Mouse (Mus musculus) heart, embryonic 10.5 days (tissue): ENCODE measurements at regions not wholly inside any gene's neighbourhood (a gene's known extent, or its start where the extent isn't known, plus 50 kb on each side); places are given as distances from the start of the nearest gene placed in this dataset.
"Not testable (repeated sequence)": the region's sequence is repeated elsewhere in the genome, so short reads cannot be mapped to it uniquely, and the experiment has no call there.

ENCODE experiments used
- DNase-seq: peaks from one replicate; pipeline ENCODE4 v3.0.0-alpha.2; 2017; ENCODE audit warnings: low spot score
- H3K27ac ChIP-seq: fragments of 300-500 bp; sonication (generic); 2 replicates; pipeline ENCODE4 v1.5.1; 2016; ENCODE audit warnings: mild to moderate bottlenecking
- H3K27me3 ChIP-seq: fragments of 300-500 bp; sonication (generic); 2 replicates; pipeline ENCODE4 v1.6.1; 2016; ENCODE audit warnings: mild to moderate bottlenecking; ENCODE audit not compliant: poor library complexity, insufficient read depth, severe bottlenecking
- H3K36me3 ChIP-seq: fragments of 300-500 bp; sonication (generic); 2 replicates; pipeline ENCODE4 v1.6.1; 2016; ENCODE audit warnings: mild to moderate bottlenecking, moderate library complexity
- H3K4me1 ChIP-seq: fragments of 300-500 bp; sonication (generic); 2 replicates; pipeline ENCODE4 v1.6.1; 2016; ENCODE audit warnings: mild to moderate bottlenecking
- H3K4me3 ChIP-seq: fragments of 300-500 bp; sonication (generic); 2 replicates; pipeline ENCODE4 v1.5.1; 2016; ENCODE audit warnings: mild to moderate bottlenecking, moderate library complexity
- H3K9me3 ChIP-seq: fragments of 300-500 bp; sonication (generic); 2 replicates; pipeline ENCODE4 v1.6.1; 2016; ENCODE audit warnings: mild to moderate bottlenecking, moderate library complexity
- WGBS: fragments of 180-500 bp; shearing (Covaris S2); methylation state at CpG from one replicate; pipeline ENCODE4 v1.1.7; 2016; 5-methylcytosine and 5-hydroxymethylcytosine counted together

DNA sequence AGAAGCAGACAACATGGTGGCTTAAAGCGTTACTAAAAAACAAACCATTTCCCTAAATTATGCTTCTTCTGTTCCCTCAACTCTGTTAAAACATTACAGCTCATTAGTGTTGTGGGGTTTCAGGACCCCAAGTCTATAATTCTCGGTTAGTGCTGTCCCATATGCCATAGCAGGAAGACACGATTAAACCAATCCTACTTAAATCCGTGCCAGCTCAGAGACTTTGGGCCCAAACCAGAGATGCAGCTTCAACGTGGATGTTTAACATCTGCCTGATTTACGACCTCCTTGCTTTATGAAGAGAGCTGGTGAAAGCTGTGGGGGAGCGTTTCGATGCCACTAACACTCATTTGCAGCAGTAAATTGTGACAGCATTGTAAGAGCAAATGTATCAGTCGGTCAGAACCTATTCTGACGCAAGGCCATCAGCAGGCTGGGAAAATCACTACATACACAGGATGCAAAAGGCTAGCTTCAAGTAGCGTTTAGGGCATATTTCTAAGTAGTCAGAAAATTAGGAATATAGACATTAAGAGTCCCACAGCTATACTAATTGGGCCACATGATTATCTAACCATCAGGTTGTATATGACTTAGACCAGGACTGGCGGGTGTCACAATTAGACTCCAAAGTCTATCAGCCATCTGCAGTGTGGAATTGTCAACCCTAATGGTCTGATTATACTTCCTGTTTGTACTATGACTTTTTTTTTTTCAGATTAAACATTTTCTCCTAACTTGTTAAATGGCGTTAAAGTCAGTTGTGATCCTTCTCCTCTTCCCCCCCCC, 333.1 kb upstream of the Gm6657 start:
- no peaks in the 10 kb centered on the region for H3K36me3 ChIP-seq
- no peak for DNase-seq
- H3K4me3 ChIP-seq: no peak overlapping the region
- H3K27ac ChIP-seq: no peak overlapping the region
- 81% methylated on average over 13 of the region's 13 CpGs for WGBS
- 0 out of 2 replicates have a peak, but pooled peaks cover under 1% of the 10 kb centered on the region for H3K4me1 ChIP-seq
- H3K27me3 ChIP-seq: no peaks in the 10 kb centered on the region
- H3K9me3 ChIP-seq: no peaks in the 10 kb centered on the region

DNA sequence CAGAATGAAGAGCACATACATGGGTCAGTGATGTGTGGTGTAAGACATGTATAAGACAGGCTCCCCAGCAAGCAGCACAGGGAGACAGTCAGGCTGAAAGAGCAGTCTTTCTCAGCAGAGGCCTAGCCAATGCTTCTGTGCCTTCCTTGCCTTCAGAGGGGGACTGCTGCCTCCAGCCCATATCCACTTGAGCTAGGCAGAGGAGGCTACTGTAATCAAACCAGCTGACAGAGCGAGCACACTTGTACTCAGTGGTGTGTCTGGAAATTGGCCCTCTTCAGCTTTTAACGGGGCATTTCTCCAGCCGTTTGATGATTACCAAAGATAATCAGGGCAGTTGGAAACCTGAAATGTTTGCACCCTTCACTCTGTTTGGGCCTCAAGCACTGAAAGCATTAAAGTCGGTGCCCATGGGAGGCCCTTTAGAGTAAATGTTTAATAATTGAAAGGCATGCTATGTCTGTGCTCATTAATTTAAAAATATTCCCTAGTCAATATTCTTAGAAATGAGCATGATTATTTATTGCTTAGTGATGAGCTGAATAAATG, 326.0 kb upstream of the Gm6657 start:
- no peak for DNase-seq
- no peaks in the 10 kb centered on the region for H3K27me3 ChIP-seq
- H3K9me3 ChIP-seq: no peaks in the 10 kb centered on the region
- H3K36me3 ChIP-seq: no peaks in the 10 kb centered on the region
- no peak overlapping the region for H3K4me3 ChIP-seq
- 46% methylated on average over 4 of the region's 4 CpGs for WGBS
- no peaks in the 10 kb centered on the region; the same call in 1 of the 2 replicates for H3K4me1 ChIP-seq
- no peak overlapping the region for H3K27ac ChIP-seq

DNA sequence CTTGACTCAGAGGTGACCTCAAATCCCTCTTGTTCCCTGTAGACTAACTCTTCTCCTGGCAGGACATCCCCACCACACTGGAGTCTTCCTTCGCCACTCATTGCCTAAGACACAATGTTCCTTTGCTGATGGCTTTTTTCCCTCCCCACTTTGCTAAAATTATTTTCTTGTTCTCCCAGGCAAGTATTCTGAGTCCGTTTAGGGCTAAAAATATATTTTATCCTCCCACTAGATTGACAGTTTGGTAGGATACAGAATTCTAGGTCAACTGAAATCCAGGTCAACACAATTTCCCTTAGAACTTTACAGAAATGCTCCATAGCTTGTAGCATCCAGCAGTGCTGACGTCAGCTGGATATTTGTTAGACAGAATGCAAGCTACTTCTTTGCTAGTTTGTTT, 324.7 kb upstream of the Gm6657 start:
- H3K27ac ChIP-seq: no peak overlapping the region
- H3K9me3 ChIP-seq: no peaks in the 10 kb centered on the region
- no peaks in the 10 kb centered on the region for H3K27me3 ChIP-seq
- H3K4me1 ChIP-seq: no peaks in the 10 kb centered on the region; the same call in 1 of the 2 replicates
- 85% methylated on average over 3 of the region's 3 CpGs for WGBS
- no peaks in the 10 kb centered on the region for H3K36me3 ChIP-seq
- no peak for DNase-seq
- H3K4me3 ChIP-seq: no peak overlapping the region

DNA sequence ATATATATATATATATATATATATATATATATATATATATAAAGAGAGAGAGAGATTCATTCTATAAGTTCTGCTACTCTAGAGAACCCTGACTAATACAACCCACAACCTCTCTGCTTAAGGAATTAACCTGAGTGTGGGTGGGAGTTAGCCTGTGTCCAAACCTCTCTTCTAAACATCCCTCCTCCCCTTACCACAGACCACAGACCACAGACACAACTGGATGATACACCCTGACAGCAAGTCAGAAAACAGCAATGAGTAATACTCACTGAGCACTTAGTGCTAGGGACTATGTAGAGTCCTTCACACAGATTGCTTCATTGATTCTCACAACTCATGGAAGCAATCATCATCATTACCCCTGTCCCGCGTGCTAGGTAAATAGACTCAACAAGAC, 306.7 kb upstream of the Gm6657 start:
- H3K4me1 ChIP-seq: no peaks in the 10 kb centered on the region
- no peak overlapping the region for H3K27ac ChIP-seq
- no peak overlapping the region for H3K4me3 ChIP-seq
- no peaks in the 10 kb centered on the region for H3K9me3 ChIP-seq
- WGBS: 88% methylated on average over 2 of the region's 2 CpGs
- no peaks in the 10 kb centered on the region for H3K27me3 ChIP-seq
- no peak for DNase-seq
- H3K36me3 ChIP-seq: no peaks in the 10 kb centered on the region

DNA sequence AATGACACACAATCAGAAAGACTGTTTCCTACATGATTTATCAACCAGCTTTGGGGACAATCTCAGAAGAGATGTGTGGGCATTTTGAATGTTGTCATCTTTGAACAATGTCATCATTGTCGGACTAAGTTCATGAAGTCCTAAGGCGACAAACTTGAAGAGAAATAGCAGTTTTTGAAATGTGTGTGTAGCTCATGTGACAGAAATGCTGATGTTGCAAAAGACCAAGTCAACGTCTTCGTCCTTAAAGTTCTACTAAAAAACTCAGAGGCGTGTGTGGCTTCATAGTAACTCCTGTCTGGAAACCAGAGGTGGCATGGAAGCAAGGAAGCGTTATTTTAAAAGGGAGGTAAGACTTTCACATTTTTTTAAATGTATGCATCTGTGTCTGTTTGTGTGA, 302.6 kb upstream of the Gm6657 start:
- no peak overlapping the region for H3K4me3 ChIP-seq
- H3K4me1 ChIP-seq: no peaks in the 10 kb centered on the region
- 88% methylated on average over 6 of the region's 6 CpGs for WGBS
- H3K36me3 ChIP-seq: no peaks in the 10 kb centered on the region
- no peak for DNase-seq
- no peaks in the 10 kb centered on the region for H3K27me3 ChIP-seq
- H3K9me3 ChIP-seq: no peaks in the 10 kb centered on the region
- no peak overlapping the region for H3K27ac ChIP-seq

DNA sequence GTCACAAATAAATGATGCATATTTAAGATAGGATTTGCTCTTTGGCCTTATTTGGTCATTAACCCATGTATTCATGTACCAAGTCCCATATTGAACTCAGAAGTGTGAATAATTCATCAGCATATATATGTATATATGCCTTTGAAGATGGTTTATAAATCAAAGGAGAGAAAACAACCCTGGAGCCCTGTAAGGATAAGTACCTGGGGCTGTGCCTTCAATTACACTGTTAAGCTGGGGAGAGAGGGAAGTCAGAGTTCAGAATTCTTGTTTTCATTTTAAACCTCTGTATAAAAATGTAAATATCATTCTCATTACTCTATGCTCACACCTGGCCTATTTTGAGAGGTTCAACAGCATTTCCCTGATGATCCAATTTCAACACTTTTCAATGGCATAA, 299.8 kb upstream of the Gm6657 start:
- Histone ChIP-seq H3K27me3 (no peaks in the 10 kb centered on the region), H3K36me3 (no peaks in the 10 kb centered on the region), H3K27ac (no peak overlapping the region), H3K4me1 (no peaks in the 10 kb centered on the region), H3K4me3 (no peak overlapping the region), H3K9me3 (no peaks in the 10 kb centered on the region)
- no peak for DNase-seq

DNA sequence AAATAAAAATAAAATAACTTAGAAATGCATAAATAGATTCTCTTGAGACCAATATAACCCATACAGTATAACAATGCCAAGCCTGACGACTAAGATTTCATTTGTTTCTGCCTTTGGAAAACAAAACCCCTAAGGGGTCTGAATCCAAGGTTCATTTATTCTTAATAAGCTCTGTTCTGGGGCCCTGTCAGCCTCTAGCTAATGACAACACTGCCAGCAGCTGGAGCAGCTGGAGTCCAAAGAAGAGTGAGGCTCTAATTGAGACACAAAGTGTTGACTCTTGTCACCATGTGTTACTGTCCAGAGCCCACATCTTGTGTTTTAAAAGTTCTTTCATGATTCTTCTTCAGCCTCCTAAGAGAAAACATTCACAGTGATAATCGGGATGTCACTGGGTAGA, 298.5 kb upstream of the Gm6657 start:
- no peaks in the 10 kb centered on the region for H3K36me3 ChIP-seq
- H3K9me3 ChIP-seq: no peaks in the 10 kb centered on the region
- H3K27ac ChIP-seq: no peak overlapping the region
- 58% methylated on average over 2 of the region's 2 CpGs for WGBS
- H3K4me3 ChIP-seq: no peak overlapping the region
- H3K27me3 ChIP-seq: no peaks in the 10 kb centered on the region
- no peak for DNase-seq
- no peaks in the 10 kb centered on the region for H3K4me1 ChIP-seq

DNA sequence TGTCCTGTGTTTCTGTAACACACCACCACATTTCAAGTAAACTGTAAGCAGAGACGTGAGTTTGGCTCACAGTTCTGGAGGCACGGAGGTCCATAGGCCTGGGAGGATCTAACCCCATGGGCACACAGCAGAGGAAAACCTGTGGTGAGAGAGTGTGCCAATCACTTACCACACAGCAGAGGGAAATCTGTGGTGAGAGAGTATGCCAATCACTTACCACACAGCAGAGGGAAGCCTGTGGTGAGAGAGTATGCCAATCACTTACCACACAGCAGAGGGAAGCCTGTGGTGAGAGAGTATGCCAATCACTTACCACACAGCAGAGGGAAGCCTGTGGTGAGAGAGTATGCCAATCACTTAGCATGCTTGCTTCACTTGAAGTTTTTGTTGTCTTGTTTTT, 295.1 kb upstream of the Gm6657 start:
- H3K27me3 ChIP-seq, H3K4me1 ChIP-seq, H3K27ac ChIP-seq, H3K36me3 ChIP-seq, H3K4me3 ChIP-seq, DNase-seq, H3K9me3 ChIP-seq: not testable (repeated sequence)
- WGBS: 81% methylated on average over 2 of the region's 2 CpGs

DNA sequence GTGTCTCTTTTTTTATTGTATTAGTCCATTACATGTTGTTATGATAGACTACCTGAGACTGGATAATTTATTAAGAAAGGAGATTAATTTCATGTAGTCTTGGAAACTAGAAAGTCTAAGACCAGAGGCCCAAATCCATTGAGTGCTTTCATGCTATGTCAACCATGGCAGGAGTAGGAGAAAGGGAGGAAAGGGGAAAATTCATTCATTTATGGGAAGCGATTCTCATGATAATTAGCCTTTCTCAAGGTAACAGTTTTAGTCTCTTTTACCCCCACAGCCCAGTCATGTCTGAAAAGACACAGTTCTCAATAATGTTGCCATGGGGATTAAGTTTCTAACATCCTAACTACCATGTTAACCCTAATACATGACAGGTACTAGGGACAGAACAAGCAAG, 292.8 kb upstream of the Gm6657 start:
- Histone ChIP-seq H3K27me3 (no peaks in the 10 kb centered on the region), H3K36me3 (no peaks in the 10 kb centered on the region), H3K4me1 (no peaks in the 10 kb centered on the region), H3K27ac (no peak overlapping the region), H3K4me3 (no peak overlapping the region), H3K9me3 (no peaks in the 10 kb centered on the region)
- 84% methylated on average over 1 of the region's 1 CpGs for WGBS
- no peak for DNase-seq

DNA sequence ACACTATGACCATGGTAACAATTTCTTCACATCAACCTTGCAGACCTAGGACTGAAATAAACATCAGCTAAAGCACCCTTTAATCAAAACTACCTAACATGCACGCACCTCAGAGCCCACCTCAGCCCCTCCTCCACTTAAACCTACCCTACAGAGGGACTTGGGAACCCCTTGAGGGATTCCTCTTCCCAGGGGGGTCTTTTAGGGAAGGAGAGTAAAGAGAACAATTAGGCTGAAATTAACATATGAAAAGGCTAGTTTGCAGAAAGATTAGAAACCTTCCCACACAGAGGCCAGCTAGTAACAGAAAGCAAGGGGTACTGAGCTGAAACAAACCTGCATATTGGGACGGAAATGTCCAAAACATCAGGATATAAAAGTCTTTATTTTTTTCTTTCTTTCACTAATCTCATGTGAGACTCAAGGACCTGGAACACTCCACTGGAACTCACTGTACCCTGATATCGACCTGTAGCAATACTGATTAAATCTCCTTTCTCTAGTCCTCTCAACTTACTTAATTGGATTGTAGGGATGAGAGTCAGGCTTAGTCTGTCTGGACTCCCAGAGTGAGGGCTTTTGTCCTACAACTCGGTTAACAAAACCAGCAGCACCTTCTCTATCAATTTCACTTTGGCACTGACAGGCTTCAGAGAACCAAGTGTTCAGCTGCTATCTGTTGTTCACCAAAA, 281.0 kb upstream of the Gm6657 start:
- WGBS: 31% methylated on average over 4 of the region's 4 CpGs

DNA sequence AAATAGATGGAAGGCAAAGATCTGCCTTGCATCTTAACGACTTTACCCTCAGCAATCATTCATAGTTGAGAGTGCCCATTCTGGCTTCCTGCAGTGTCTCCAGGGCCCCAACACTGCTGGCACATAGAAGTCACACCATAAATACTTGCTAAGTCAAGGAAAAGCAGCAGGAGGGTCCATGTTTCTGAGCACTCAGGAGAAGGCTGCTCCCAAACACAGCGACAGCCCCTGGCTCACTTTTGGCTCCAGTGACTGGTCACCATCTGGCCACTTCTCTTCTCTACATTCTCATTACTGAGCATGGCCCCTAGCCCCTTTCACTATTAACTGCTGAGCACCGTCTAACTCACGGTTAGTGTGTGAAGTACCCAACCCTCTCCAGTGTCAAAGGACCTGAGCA, 265.3 kb upstream of the Gm6657 start:
- H3K27ac ChIP-seq: no peak overlapping the region
- no peak for DNase-seq
- H3K27me3 ChIP-seq: no peaks in the 10 kb centered on the region
- H3K4me1 ChIP-seq: peaks cover 6% of the 10 kb centered on the region; the same call in 1 of the 2 replicates
- no peak overlapping the region for H3K4me3 ChIP-seq
- H3K36me3 ChIP-seq: no peaks in the 10 kb centered on the region
- H3K9me3 ChIP-seq: no peaks in the 10 kb centered on the region
- WGBS: 57% methylated on average over 4 of the region's 4 CpGs

More for the DNA sequence above, 281.0 kb upstream of the Gm6657 start:
- no peaks in the 10 kb centered on the region for H3K4me1 ChIP-seq
- no peaks in the 10 kb centered on the region for H3K36me3 ChIP-seq
- H3K9me3 ChIP-seq: no peaks in the 10 kb centered on the region
- no peak overlapping the region for H3K27ac ChIP-seq
- no peak for DNase-seq
- no peak overlapping the region for H3K4me3 ChIP-seq
- no peaks in the 10 kb centered on the region for H3K27me3 ChIP-seq

DNA sequence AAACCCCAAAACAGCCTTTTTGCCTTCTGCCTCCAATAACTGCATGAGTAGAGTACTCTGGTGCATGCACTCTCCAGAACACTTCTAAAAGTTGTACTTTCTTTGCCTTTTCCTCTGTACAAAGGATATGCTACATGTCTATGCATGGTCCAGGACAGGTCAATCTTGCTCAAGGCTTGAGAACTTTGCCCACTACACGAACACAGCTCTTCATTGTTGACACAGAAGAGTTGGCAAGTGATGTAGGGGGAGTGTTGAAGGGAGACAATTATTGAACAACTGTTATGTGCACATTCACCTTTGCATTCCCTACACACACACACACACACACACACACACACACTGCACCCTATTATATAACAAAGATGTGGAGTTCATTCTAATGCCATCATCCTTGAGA, 264.5 kb upstream of the Gm6657 start:
- H3K27me3 ChIP-seq: no peaks in the 10 kb centered on the region
- H3K4me3 ChIP-seq: no peak overlapping the region
- peaks cover 6% of the 10 kb centered on the region; the same call in 1 of the 2 replicates for H3K4me1 ChIP-seq
- no peaks in the 10 kb centered on the region for H3K36me3 ChIP-seq
- DNase-seq: no peak
- H3K27ac ChIP-seq: no peak overlapping the region
- WGBS: 66% methylated on average over 1 of the region's 1 CpGs
- no peaks in the 10 kb centered on the region for H3K9me3 ChIP-seq

DNA sequence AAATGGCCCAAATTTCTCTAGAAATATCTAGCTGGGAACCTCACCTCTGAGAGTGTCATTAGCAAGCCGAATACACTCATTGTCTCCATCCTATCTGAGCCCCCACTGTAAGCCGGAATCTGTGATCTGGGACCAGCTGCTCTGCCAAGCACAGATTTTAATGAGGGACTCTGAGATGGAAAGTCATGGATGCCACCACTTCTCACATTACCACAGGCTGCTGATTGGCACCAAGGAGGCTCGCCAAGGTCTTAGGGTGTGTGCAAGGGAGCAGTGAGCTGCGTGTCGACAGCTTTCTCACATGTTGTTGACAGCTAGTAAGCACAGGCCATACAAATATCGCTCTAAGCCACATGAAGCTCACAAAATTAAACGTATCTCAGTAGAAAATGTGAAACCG, 250.1 kb upstream of the Gm6657 start:
- Histone ChIP-seq H3K9me3 (no peaks in the 10 kb centered on the region), H3K4me1 (no peaks in the 10 kb centered on the region), H3K36me3 (no peaks in the 10 kb centered on the region), H3K4me3 (no peak overlapping the region), H3K27me3 (no peaks in the 10 kb centered on the region), H3K27ac (no peak overlapping the region)
- 62% methylated on average over 8 of the region's 8 CpGs for WGBS
- DNase-seq: no peak
